Mouse (Mus musculus): Measurements from ENCODE around the gene Rnf123. TPM values are rescaled to one million over a fixed set of nuclear protein-coding genes. Genes with fewer than 3 reads are reported as not detected.

The Rnf123 gene
- polyA plus RNA-seq, 1 experiment from 2014 or later, result 30.5 TPM

GRCm38 (mm10) chr9:108119891-108120411, 36.8 kb upstream of the Rnf123 start:
- H3K27ac ChIP-seq, result peak overlapping the region; percentile 12; the same call in 1 of the 2 replicates
- H3K4me2 ChIP-seq, result no peak overlapping the region; the same call in 1 of the 2 replicates
- H3K27me3 ChIP-seq, result peaks cover 19% of the 10 kb centered on the region
- 56% methylated on average over 8 of the region's 11 CpGs for WGBS
- no peak overlapping the region for H3K9ac ChIP-seq (replicated peaks)
- no peaks in the 10 kb centered on the region for H3K9me3 ChIP-seq
- H3K4me3 ChIP-seq (replicated peaks), result no peak overlapping the region
- ATAC-seq (ENCODE audit: insufficient number of reproducible peaks, insufficient read depth, low FRiP score, low TSS enrichment, low read depth), result no peak
- no peaks in the 10 kb centered on the region for H3K36me3 ChIP-seq
- H3K4me1 ChIP-seq (replicated peaks), result peaks cover 14% of the 10 kb centered on the region; the same call in 1 of the 2 replicates

DNA sequence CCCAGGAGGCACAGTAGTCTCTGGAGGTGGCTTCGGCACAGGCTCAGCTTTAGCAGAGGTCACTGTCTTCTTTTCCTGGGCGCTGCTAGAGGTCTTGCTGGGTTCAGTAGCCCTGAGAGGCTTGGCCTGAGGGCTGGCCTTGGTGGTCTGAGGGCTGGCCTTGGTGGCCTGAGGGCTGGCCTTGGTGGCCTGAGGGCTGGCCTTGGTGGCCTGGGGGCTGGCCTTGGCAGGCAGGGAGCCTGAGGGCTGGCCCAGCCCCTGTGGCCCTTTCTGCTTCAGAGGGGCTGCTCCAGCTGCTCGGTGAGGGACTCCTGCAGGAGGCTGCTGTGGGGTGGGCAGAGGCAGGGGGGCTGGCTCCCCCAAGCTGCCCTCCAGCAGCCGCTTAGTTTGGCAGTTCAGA, 34.0 kb upstream of the Rnf123 start:
- Histone ChIP-seq H3K27ac (0 out of 2 replicates have a peak overlapping the region, but pooled peaks have one; percentile 76), H3K4me3 (replicated peaks) (no peak overlapping the region), H3K4me1 (replicated peaks) (peaks cover 14% of the 10 kb centered on the region; the same call in 1 of the 2 replicates), H3K4me2 (no peak overlapping the region), H3K9me3 (no peaks in the 10 kb centered on the region), H3K9ac (replicated peaks) (no peak overlapping the region; the same call in 1 of the 2 replicates), H3K36me3 (no peaks in the 10 kb centered on the region), H3K27me3 (peaks cover 34% of the 10 kb centered on the region)
- WGBS, result 57% methylated on average over 4 of the region's 4 CpGs
- ATAC-seq (ENCODE audit: insufficient number of reproducible peaks, insufficient read depth, low FRiP score, low TSS enrichment, low read depth), result no peak

DNA sequence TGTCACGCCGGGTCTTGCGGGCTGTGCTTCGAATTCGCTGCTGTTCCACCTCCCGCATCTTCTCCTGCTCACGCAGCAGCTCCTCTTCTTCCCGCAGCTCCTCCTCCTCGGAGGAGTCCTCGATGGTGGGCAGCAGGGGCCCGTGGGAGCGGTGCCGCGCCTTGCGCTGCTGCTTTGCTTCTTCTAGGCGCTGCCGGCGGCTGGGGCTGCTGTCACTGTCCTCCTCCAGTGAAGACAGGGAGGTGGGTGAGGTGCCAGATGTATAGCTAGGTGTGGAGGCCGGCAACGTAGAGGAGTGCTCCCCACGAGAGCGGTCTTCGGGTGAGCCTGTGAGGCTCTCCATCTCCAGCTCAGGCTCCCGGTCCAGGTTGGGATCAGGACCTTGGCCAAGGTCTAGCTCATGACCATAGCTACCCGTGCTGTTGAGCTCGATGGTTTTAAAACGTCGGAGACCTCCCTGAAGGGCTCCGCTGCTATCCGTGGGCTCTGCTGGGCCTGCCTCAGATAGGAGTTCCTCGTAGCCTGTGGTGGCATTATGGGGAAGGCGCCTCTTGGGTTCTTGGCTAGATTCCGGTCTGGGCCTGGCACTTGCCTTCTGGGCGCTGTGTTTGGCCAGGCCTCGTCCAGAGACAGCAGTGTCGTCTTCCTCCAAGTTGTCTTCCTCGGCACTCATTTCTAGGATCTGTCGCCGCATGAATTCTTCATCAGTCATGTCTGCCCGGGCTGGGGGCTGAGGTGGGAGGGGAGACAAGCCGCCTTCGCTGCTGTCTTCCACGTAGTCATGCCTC, 32.3 kb upstream of the Rnf123 start:
- no peaks in the 10 kb centered on the region for H3K36me3 ChIP-seq
- peaks cover 45% of the 10 kb centered on the region for H3K27me3 ChIP-seq
- H3K27ac ChIP-seq, result no peak overlapping the region
- no peak for ATAC-seq (ENCODE audit: insufficient number of reproducible peaks, insufficient read depth, low FRiP score, low TSS enrichment, low read depth)
- H3K9ac ChIP-seq (replicated peaks), result no peak overlapping the region
- H3K4me2 ChIP-seq, result peak overlapping the region; percentile 6; the same call in 1 of the 2 replicates
- peaks cover 25% of the 10 kb centered on the region for H3K4me1 ChIP-seq (replicated peaks)
- WGBS, result 67% methylated on average over 43 of the region's 43 CpGs
- H3K9me3 ChIP-seq, result no peaks in the 10 kb centered on the region
- H3K4me3 ChIP-seq (replicated peaks), result 0 out of 2 replicates have a peak overlapping the region, but pooled peaks have one; percentile 7

GRCm38 (mm10) chr9:108112719-108113340, 29.7 kb upstream of the Rnf123 start:
- H3K36me3 ChIP-seq, result no peaks in the 10 kb centered on the region
- H3K4me1 ChIP-seq (replicated peaks), result peaks cover 19% of the 10 kb centered on the region
- no peak overlapping the region for H3K4me2 ChIP-seq
- H3K4me3 ChIP-seq (replicated peaks), result no peak overlapping the region
- 90% methylated on average over 18 of the region's 18 CpGs for WGBS
- peaks cover 57% of the 10 kb centered on the region for H3K27me3 ChIP-seq
- no peaks in the 10 kb centered on the region for H3K9me3 ChIP-seq
- no peak overlapping the region for H3K27ac ChIP-seq
- ATAC-seq (ENCODE audit: insufficient number of reproducible peaks, insufficient read depth, low FRiP score, low TSS enrichment, low read depth), result no peak
- H3K9ac ChIP-seq (replicated peaks), result no peak overlapping the region

DNA sequence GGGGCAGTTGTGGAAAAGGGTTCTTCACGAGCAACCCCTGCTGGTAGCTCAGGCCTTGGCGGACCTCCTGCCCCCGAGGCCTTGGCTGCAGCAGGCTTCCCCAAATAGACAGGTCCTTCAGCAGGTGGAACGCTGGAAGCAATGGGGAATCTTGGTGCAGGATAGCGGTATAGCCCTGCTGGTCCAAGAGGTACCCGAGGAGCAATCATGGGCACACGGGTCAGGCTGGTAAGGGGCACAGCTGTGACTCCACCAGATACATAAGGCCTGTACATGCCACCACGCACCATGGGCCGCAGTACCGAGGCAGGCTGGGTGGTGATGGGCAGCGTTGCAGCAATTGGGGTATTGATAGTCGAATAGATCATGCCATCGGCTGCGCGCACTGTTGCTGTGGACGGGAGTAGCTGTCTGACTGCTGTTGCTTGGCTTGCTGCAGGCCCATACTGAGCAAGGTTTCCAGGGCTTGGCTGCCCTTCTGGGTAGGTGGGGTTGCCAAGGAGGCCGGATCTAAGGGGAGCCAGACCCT, 28.5 kb upstream of the Rnf123 start:
- Histone ChIP-seq H3K9ac (replicated peaks) (peak overlapping the region; percentile 63), H3K27ac (peak overlapping the region; percentile 53; the same call in 1 of the 2 replicates), H3K27me3 (peaks cover 54% of the 10 kb centered on the region), H3K36me3 (no peaks in the 10 kb centered on the region), H3K4me1 (replicated peaks) (peaks cover 14% of the 10 kb centered on the region), H3K4me2 (peak overlapping the region; percentile 65), H3K9me3 (no peaks in the 10 kb centered on the region), H3K4me3 (replicated peaks) (peak overlapping the region; percentile 36)
- no peak for ATAC-seq (ENCODE audit: insufficient number of reproducible peaks, insufficient read depth, low FRiP score, low TSS enrichment, low read depth)
- 75% methylated on average over 17 of the region's 17 CpGs for WGBS

- H3K4me1 ChIP-seq (replicated peaks), result peaks cover 14% of the 10 kb centered on the region
- 10% methylated on average over 22 of the region's 22 CpGs for WGBS
- peak overlapping the region; percentile 63 for H3K9ac ChIP-seq (replicated peaks)
- peak overlapping the region; percentile 65 for H3K4me2 ChIP-seq
- H3K27me3 ChIP-seq, result peaks cover 54% of the 10 kb centered on the region
- ATAC-seq (ENCODE audit: insufficient number of reproducible peaks, insufficient read depth, low FRiP score, low TSS enrichment, low read depth), result no peak
- H3K4me3 ChIP-seq (replicated peaks), result peak overlapping the region; percentile 36
- peak overlapping the region; percentile 53; the same call in 1 of the 2 replicates for H3K27ac ChIP-seq
- H3K36me3 ChIP-seq, result no peaks in the 10 kb centered on the region
- H3K9me3 ChIP-seq, result no peaks in the 10 kb centered on the region
Measured at GRCm38 (mm10) chr9:108111101-108111592, 28.0 kb upstream of the Rnf123 start.

DNA sequence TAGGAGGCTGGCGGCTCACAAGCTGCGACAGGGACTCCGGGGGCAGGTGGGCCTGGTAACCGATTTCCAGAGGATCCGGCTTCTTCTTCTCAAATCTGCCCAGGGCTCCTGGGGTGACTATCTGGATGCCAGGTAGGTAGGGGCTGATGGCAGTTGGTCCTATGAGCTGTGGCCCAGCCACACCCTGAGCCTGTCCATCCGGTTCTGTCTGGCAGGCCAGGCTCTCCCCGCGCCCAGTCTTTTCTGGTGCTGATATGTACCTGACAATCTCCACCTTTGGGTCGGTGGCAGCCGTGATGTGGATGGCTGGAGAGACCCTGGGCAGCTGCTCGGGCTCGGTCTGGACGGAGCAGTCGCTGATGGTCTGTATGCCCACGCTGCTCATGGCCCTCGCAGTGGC, 27.0 kb upstream of the Rnf123 start:
- Histone ChIP-seq H3K9me3 (no peaks in the 10 kb centered on the region), H3K4me2 (peak overlapping the region; percentile 65; the same call in 1 of the 2 replicates), H3K4me1 (replicated peaks) (peaks cover 21% of the 10 kb centered on the region), H3K27ac (no peak overlapping the region), H3K9ac (replicated peaks) (0 out of 2 replicates have a peak overlapping the region, but pooled peaks have one; percentile 63), H3K4me3 (replicated peaks) (no peak overlapping the region), H3K27me3 (peaks cover 44% of the 10 kb centered on the region), H3K36me3 (no peaks in the 10 kb centered on the region)
- 90% methylated on average over 16 of the region's 16 CpGs for WGBS
- ATAC-seq (ENCODE audit: insufficient number of reproducible peaks, insufficient read depth, low FRiP score, low TSS enrichment, low read depth), result no peak

GRCm38 (mm10) chr9:108107867-108108266, 24.7 kb upstream of the Rnf123 start:
- Histone ChIP-seq H3K36me3 (no peaks in the 10 kb centered on the region), H3K27ac (no peak overlapping the region), H3K9ac (replicated peaks) (no peak overlapping the region), H3K4me3 (replicated peaks) (no peak overlapping the region), H3K9me3 (no peaks in the 10 kb centered on the region), H3K4me1 (replicated peaks) (peaks cover 36% of the 10 kb centered on the region), H3K4me2 (no peak overlapping the region), H3K27me3 (peaks cover 28% of the 10 kb centered on the region)
- WGBS, result 92% methylated on average over 16 of the region's 16 CpGs
- no peak for ATAC-seq (ENCODE audit: insufficient number of reproducible peaks, insufficient read depth, low FRiP score, low TSS enrichment, low read depth)

- Histone ChIP-seq H3K4me2 (no peak overlapping the region), H3K9ac (replicated peaks) (no peak overlapping the region), H3K27ac (no peak overlapping the region; the same call in 1 of the 2 replicates), H3K4me1 (replicated peaks) (peaks cover 31% of the 10 kb centered on the region), H3K27me3 (peaks cover 20% of the 10 kb centered on the region), H3K36me3 (no peaks in the 10 kb centered on the region), H3K4me3 (replicated peaks) (no peak overlapping the region), H3K9me3 (no peaks in the 10 kb centered on the region)
- 89% methylated on average over 23 of the region's 23 CpGs for WGBS
- no peak for ATAC-seq (ENCODE audit: insufficient number of reproducible peaks, insufficient read depth, low FRiP score, low TSS enrichment, low read depth)
Measured at GRCm38 (mm10) chr9:108106090-108106489, 22.9 kb upstream of the Rnf123 start.

DNA sequence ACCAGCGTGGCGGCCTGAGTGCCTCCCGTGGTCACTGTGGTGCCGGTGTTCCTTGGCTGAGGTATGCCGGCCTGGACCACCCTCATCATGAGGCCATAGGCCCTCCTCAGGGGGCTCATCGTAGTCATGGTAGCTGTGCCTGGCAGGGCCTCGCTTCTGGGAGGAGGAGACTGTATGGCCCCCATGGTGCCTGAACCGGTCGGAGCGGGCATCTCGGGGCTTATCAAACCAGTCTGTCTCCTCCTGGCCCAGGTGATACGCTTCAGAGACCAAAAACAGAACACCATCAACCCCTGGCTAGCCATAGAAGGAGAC, 22.4 kb upstream of the Rnf123 start:
- Histone ChIP-seq H3K4me2 (peak overlapping the region; percentile 42), H3K4me1 (replicated peaks) (peaks cover 25% of the 10 kb centered on the region), H3K9ac (replicated peaks) (peak overlapping the region; percentile 54; the same call in 1 of the 2 replicates), H3K9me3 (no peaks in the 10 kb centered on the region), H3K27me3 (peaks cover 14% of the 10 kb centered on the region), H3K4me3 (replicated peaks) (no peak overlapping the region), H3K36me3 (no peaks in the 10 kb centered on the region), H3K27ac (peak overlapping the region; percentile 85)
- ATAC-seq (ENCODE audit: insufficient number of reproducible peaks, insufficient read depth, low FRiP score, low TSS enrichment, low read depth), result peak; percentile 29; the same call in 1 of the 2 replicates
- WGBS, result 80% methylated on average over 12 of the region's 12 CpGs
